Mouse (Mus musculus) embryonic facial prominence, embryonic 12.5 days (tissue): ENCODE measurements around the gene Ptprm. TPM values are rescaled to one million over a fixed set of nuclear protein-coding genes. Genes with fewer than 3 reads are reported as not detected.
"Not testable (repeated sequence)": the region's sequence is repeated elsewhere in the genome, so short reads cannot be mapped to it uniquely, and the experiment has no call there.

ENCODE experiments used
- ATAC-seq: fragments of 200-750 bp; cut with Nextera tagmentation; 2 replicates; pipeline ENCODE4 v1.8.0; 2017; ENCODE audit not compliant: insufficient number of reproducible peaks, insufficient read depth, low FRiP score, low TSS enrichment
- H3K27ac ChIP-seq: fragments of 300-500 bp; sonication (generic); 2 replicates; pipeline ENCODE4 v1.5.1; 2016; ENCODE audit warnings: mild to moderate bottlenecking
- H3K27me3 ChIP-seq: fragments of 300-500 bp; sonication (generic); 2 replicates; pipeline ENCODE4 v1.6.1; 2016; ENCODE audit warnings: mild to moderate bottlenecking, moderate library complexity
- H3K36me3 ChIP-seq: fragments of 300-500 bp; sonication (generic); 2 replicates; pipeline ENCODE4 v1.6.1; 2016; ENCODE audit warnings: mild to moderate bottlenecking
- H3K4me1 ChIP-seq: fragments of 300-500 bp; sonication (generic); 2 replicates; pipeline ENCODE4 v1.6.1; 2016
- H3K4me2 ChIP-seq: fragments of 300-500 bp; sonication (generic); replicated peaks from 2 replicates; pipeline ENCODE4 v1.6.1; 2016; ENCODE audit warnings: mild to moderate bottlenecking, moderate library complexity
- H3K4me3 ChIP-seq: fragments of 300-500 bp; sonication (generic); 2 replicates; pipeline ENCODE4 v1.5.1; 2016; ENCODE audit warnings: mild to moderate bottlenecking
- H3K9ac ChIP-seq: fragments of 300-500 bp; sonication (generic); 2 replicates; pipeline ENCODE4 v1.6.1; 2016; ENCODE audit warnings: mild to moderate bottlenecking, moderate library complexity
- H3K9me3 ChIP-seq: fragments of 300-500 bp; sonication (generic); 2 replicates; pipeline ENCODE4 v1.6.1; 2016; ENCODE audit warnings: mild to moderate bottlenecking, moderate library complexity
- WGBS: fragments of 180-500 bp; shearing (Covaris S2); methylation state at CpG from one replicate; pipeline ENCODE4 v1.1.7; 2016; 5-methylcytosine and 5-hydroxymethylcytosine counted together
- polyA plus RNA-seq: library from polyadenylated mRNA; unstranded; fragments of >200 nt; fragmentation: Nextera tagmentation; extraction: Ambion mirVana; gene quantifications from 2 replicates; pipeline ENCODE4 v1.2.1, GENCODE M21; 2016

The Ptprm gene
- polyA plus RNA-seq, 1 experiment from 2014 or later: 17.2 TPM

GRCm38 (mm10) chr17:66880969-66881701 is 473.1 kb downstream of the Ptprm start:
- no peaks in the 10 kb centered on the region for H3K27me3 ChIP-seq
- no peaks in the 10 kb centered on the region for H3K36me3 ChIP-seq
- 0 out of 2 replicates have a peak, but pooled peaks cover 5% of the 10 kb centered on the region for H3K4me1 ChIP-seq
- H3K4me2 ChIP-seq: no peak overlapping the region
- 87% methylated on average over 9 of the region's 9 CpGs for WGBS
- no peak overlapping the region for H3K4me3 ChIP-seq
- ATAC-seq: no peak
- no peak overlapping the region for H3K27ac ChIP-seq
- H3K9ac ChIP-seq: no peak overlapping the region
- H3K9me3 ChIP-seq: no peaks in the 10 kb centered on the region

GRCm38 (mm10) chr17:66879151-66879550 is 475.1 kb downstream of the Ptprm start:
- Histone ChIP-seq H3K4me1 (0 out of 2 replicates have a peak, but pooled peaks cover 5% of the 10 kb centered on the region), H3K27me3 (no peaks in the 10 kb centered on the region), H3K27ac (no peak overlapping the region), H3K9ac (no peak overlapping the region), H3K4me2 (no peak overlapping the region), H3K9me3 (no peaks in the 10 kb centered on the region), H3K36me3 (no peaks in the 10 kb centered on the region), H3K4me3 (no peak overlapping the region)
- 81% methylated on average over 2 of the region's 2 CpGs for WGBS
- no peak for ATAC-seq

GRCm38 (mm10) chr17:66877582-66877981 is 476.7 kb downstream of the Ptprm start:
- no peaks in the 10 kb centered on the region for H3K27me3 ChIP-seq
- no peak overlapping the region for H3K4me2 ChIP-seq
- H3K4me1 ChIP-seq: peaks cover 12% of the 10 kb centered on the region; the same call in 1 of the 2 replicates
- WGBS: 73% methylated on average over 6 of the region's 6 CpGs
- H3K4me3 ChIP-seq: no peak overlapping the region
- no peaks in the 10 kb centered on the region for H3K9me3 ChIP-seq
- ATAC-seq: no peak
- H3K36me3 ChIP-seq: no peaks in the 10 kb centered on the region
- no peak overlapping the region for H3K9ac ChIP-seq
- H3K27ac ChIP-seq: no peak overlapping the region

- H3K9ac ChIP-seq: no peak overlapping the region
- WGBS: 83% methylated on average over 11 of the region's 11 CpGs
- H3K4me3 ChIP-seq: no peak overlapping the region
- H3K27ac ChIP-seq: no peak overlapping the region
- H3K36me3 ChIP-seq: no peaks in the 10 kb centered on the region
- H3K27me3 ChIP-seq: no peaks in the 10 kb centered on the region
- H3K4me1 ChIP-seq: peaks cover 12% of the 10 kb centered on the region; the same call in 1 of the 2 replicates
- no peak overlapping the region for H3K4me2 ChIP-seq
- no peak for ATAC-seq
- no peaks in the 10 kb centered on the region for H3K9me3 ChIP-seq
Observed at GRCm38 (mm10) chr17:66874810-66875209, 479.4 kb downstream of the Ptprm start.

- Histone ChIP-seq H3K9ac (no peak overlapping the region), H3K9me3 (no peaks in the 10 kb centered on the region), H3K4me1 (peaks cover 7% of the 10 kb centered on the region; the same call in 1 of the 2 replicates), H3K4me2 (no peak overlapping the region), H3K36me3 (no peaks in the 10 kb centered on the region), H3K27me3 (no peaks in the 10 kb centered on the region), H3K4me3 (no peak overlapping the region), H3K27ac (no peak overlapping the region)
- WGBS: 88% methylated on average over 4 of the region's 4 CpGs
- ATAC-seq: no peak
Observed at GRCm38 (mm10) chr17:66871396-66871795, 482.9 kb downstream of the Ptprm start.

- H3K4me2 ChIP-seq: no peak overlapping the region
- 83% methylated on average over 13 of the region's 13 CpGs for WGBS
Observed at GRCm38 (mm10) chr17:66869581-66870002, 484.7 kb downstream of the Ptprm start.

GRCm38 (mm10) chr17:66864441-66864840 is 489.8 kb downstream of the Ptprm start:
- no peak overlapping the region for H3K4me3 ChIP-seq
- H3K27me3 ChIP-seq: no peaks in the 10 kb centered on the region
- no peaks in the 10 kb centered on the region for H3K4me1 ChIP-seq
- WGBS: 59% methylated on average over 4 of the region's 4 CpGs
- H3K4me2 ChIP-seq: no peak overlapping the region
- H3K27ac ChIP-seq: no peak overlapping the region
- no peaks in the 10 kb centered on the region for H3K9me3 ChIP-seq
- H3K9ac ChIP-seq: no peak overlapping the region
- no peak for ATAC-seq
- no peaks in the 10 kb centered on the region for H3K36me3 ChIP-seq

More at GRCm38 (mm10) chr17:66869581-66870002, 484.7 kb downstream of the Ptprm start:
- no peak overlapping the region for H3K27ac ChIP-seq
- no peaks in the 10 kb centered on the region for H3K27me3 ChIP-seq
- no peaks in the 10 kb centered on the region for H3K9me3 ChIP-seq
- H3K4me1 ChIP-seq: peaks cover 7% of the 10 kb centered on the region; the same call in 1 of the 2 replicates
- H3K4me3 ChIP-seq: no peak overlapping the region
- no peaks in the 10 kb centered on the region for H3K36me3 ChIP-seq
- no peak overlapping the region for H3K9ac ChIP-seq
- ATAC-seq: no peak

- H3K4me1 ChIP-seq: no peaks in the 10 kb centered on the region
- ATAC-seq: no peak
- no peaks in the 10 kb centered on the region for H3K27me3 ChIP-seq
- H3K4me3 ChIP-seq: no peak overlapping the region
- no peaks in the 10 kb centered on the region for H3K36me3 ChIP-seq
- H3K9me3 ChIP-seq: no peaks in the 10 kb centered on the region
- 25% methylated on average over 2 of the region's 2 CpGs for WGBS
- no peak overlapping the region for H3K9ac ChIP-seq
- H3K27ac ChIP-seq: no peak overlapping the region
- H3K4me2 ChIP-seq: no peak overlapping the region
Observed at GRCm38 (mm10) chr17:66861557-66861956, 492.7 kb downstream of the Ptprm start.

GRCm38 (mm10) chr17:66858757-66859156 is 495.5 kb downstream of the Ptprm start:
- no peak overlapping the region for H3K27ac ChIP-seq
- no peaks in the 10 kb centered on the region for H3K27me3 ChIP-seq
- no peak overlapping the region for H3K9ac ChIP-seq
- no peak overlapping the region for H3K4me2 ChIP-seq
- no peak for ATAC-seq
- no peaks in the 10 kb centered on the region for H3K9me3 ChIP-seq
- no peak overlapping the region for H3K4me3 ChIP-seq
- no peaks in the 10 kb centered on the region for H3K36me3 ChIP-seq
- no peaks in the 10 kb centered on the region for H3K4me1 ChIP-seq

- Histone ChIP-seq H3K27ac (no peak overlapping the region), H3K36me3 (no peaks in the 10 kb centered on the region), H3K4me3 (no peak overlapping the region), H3K4me1 (no peaks in the 10 kb centered on the region), H3K27me3 (no peaks in the 10 kb centered on the region), H3K4me2 (no peak overlapping the region), H3K9me3 (no peaks in the 10 kb centered on the region), H3K9ac (no peak overlapping the region)
- 85% methylated on average over 6 of the region's 6 CpGs for WGBS
- no peak for ATAC-seq
Observed at GRCm38 (mm10) chr17:66852496-66852895, 501.8 kb downstream of the Ptprm start.

- not testable (repeated sequence) for H3K4me2 ChIP-seq, H3K9ac ChIP-seq, H3K4me3 ChIP-seq, ATAC-seq, H3K9me3 ChIP-seq, H3K27me3 ChIP-seq, H3K27ac ChIP-seq, H3K4me1 ChIP-seq, H3K36me3 ChIP-seq
- 81% methylated on average over 4 of the region's 4 CpGs for WGBS
Observed at GRCm38 (mm10) chr17:66847011-66847410, 507.2 kb downstream of the Ptprm start.

GRCm38 (mm10) chr17:66822347-66822746 is 531.9 kb downstream of the Ptprm start:
- WGBS: 92% methylated on average over 2 of the region's 2 CpGs
- no peak for ATAC-seq
- H3K9me3 ChIP-seq: no peaks in the 10 kb centered on the region
- no peaks in the 10 kb centered on the region for H3K4me1 ChIP-seq
- no peak overlapping the region for H3K9ac ChIP-seq
- no peak overlapping the region for H3K4me2 ChIP-seq
- no peaks in the 10 kb centered on the region for H3K27me3 ChIP-seq
- H3K36me3 ChIP-seq: no peaks in the 10 kb centered on the region
- H3K4me3 ChIP-seq: no peak overlapping the region
- no peak overlapping the region for H3K27ac ChIP-seq
